Mouse (Mus musculus): ENCODE data around the gene Cep97. TPM values are rescaled to one million over a fixed set of nuclear protein-coding genes. Genes with fewer than 3 reads are reported as not detected.
"Not testable (repeated sequence)": the region's sequence is repeated elsewhere in the genome, so short reads cannot be mapped to it uniquely, and the experiment has no call there.

Gene Cep97
- polyA plus RNA-seq, 1 experiment from 2014 or later, result 23.0 TPM

DNA sequence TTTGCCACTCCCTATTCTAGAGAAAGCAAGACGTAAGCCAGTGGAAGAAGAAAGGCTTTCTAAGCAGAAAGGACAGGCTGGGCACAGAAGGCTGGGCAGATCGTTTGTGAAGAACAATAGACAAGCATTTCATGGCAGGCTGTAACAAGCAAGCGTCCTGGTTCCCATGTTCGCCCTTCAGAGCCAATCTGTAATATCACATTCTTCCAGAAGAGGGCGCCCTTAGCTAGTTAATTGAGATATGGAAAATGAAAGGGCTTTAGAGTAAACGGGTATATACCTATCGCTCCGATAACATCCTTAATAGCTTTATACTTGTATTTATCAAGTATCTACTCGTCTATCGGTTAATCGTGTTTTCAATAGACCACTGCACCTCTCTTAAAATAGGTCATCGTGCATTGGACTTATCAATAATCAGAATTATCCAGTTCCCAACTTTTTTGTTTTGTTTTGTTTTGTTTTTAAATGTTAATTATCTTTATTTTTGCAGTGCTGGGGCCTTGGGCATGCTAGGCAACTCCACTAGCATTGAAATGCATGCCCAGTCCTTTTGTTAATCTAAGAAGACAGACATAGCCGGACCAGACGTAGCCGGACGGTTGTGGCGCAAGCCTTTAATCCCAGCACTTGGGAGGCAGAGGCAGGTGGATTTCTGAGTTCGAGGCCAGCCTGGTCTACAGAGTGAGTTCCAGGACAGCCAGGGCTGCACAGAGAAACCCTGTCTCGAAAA is 16.5 kb upstream of the Cep97 start:
- ATAC-seq (ENCODE audit: low FRiP score) (peak; percentile 79), DNase-seq (ENCODE audit: low spot score) (peak; percentile 92)
- no peak overlapping the region for H3K9ac ChIP-seq (ENCODE audit: low read depth, low read length)
- H3K4me3 ChIP-seq (ENCODE audit: low read depth, low read length), result no peak overlapping the region
- no peaks in the 10 kb centered on the region for H3K36me3 ChIP-seq (ENCODE audit: control insufficient read depth, insufficient read depth, low read length)
- no peak overlapping the region for H3K27ac ChIP-seq (ENCODE audit: low read depth, low read length)
- 41% methylated on average over 19 of the region's 19 CpGs for WGBS
- no peaks in the 10 kb centered on the region for H3K9me3 ChIP-seq (ENCODE audit: control insufficient read depth, low read length)
- no peak overlapping the region for H3K4me2 ChIP-seq (replicated peaks; ENCODE audit: low read depth, low read length)
- no peaks in the 10 kb centered on the region for H3K27me3 ChIP-seq (ENCODE audit: control insufficient read depth, insufficient read depth, low read length)
- no peaks in the 10 kb centered on the region for H3K4me1 ChIP-seq (replicated peaks; ENCODE audit: control insufficient read depth, insufficient read depth, low read length)

- Histone ChIP-seq H3K4me1 (replicated peaks; ENCODE audit: control insufficient read depth, insufficient read depth, low read length) (no peaks in the 10 kb centered on the region), H3K9me3 (ENCODE audit: control insufficient read depth, low read length) (no peaks in the 10 kb centered on the region), H3K27ac (ENCODE audit: low read depth, low read length) (no peak overlapping the region), H3K4me3 (ENCODE audit: low read depth, low read length) (no peak overlapping the region), H3K27me3 (ENCODE audit: control insufficient read depth, insufficient read depth, low read length) (no peaks in the 10 kb centered on the region), H3K9ac (ENCODE audit: low read depth, low read length) (no peak overlapping the region), H3K4me2 (replicated peaks; ENCODE audit: low read depth, low read length) (no peak overlapping the region), H3K36me3 (ENCODE audit: control insufficient read depth, insufficient read depth, low read length) (no peaks in the 10 kb centered on the region)
- 72% methylated on average over 3 of the region's 3 CpGs for WGBS
- ATAC-seq (ENCODE audit: low FRiP score) (no peak), DNase-seq (ENCODE audit: low spot score) (no peak)
Measured at GRCm38 (mm10) chr16:55950462-55950861, 15.8 kb upstream of the Cep97 start.

- Histone ChIP-seq H3K36me3 (ENCODE audit: control insufficient read depth, insufficient read depth, low read length) (no peaks in the 10 kb centered on the region), H3K4me3 (ENCODE audit: low read depth, low read length) (no peak overlapping the region), H3K4me1 (replicated peaks; ENCODE audit: control insufficient read depth, insufficient read depth, low read length) (no peaks in the 10 kb centered on the region), H3K4me2 (replicated peaks; ENCODE audit: low read depth, low read length) (no peak overlapping the region), H3K9me3 (ENCODE audit: control insufficient read depth, low read length) (no peaks in the 10 kb centered on the region), H3K9ac (ENCODE audit: low read depth, low read length) (no peak overlapping the region), H3K27me3 (ENCODE audit: control insufficient read depth, insufficient read depth, low read length) (no peaks in the 10 kb centered on the region), H3K27ac (ENCODE audit: low read depth, low read length) (no peak overlapping the region)
- DNase-seq (ENCODE audit: low spot score) (no peak), ATAC-seq (ENCODE audit: low FRiP score) (no peak)
- 79% methylated on average over 7 of the region's 7 CpGs for WGBS
Measured at GRCm38 (mm10) chr16:55948963-55949362, 14.3 kb upstream of the Cep97 start.

DNA sequence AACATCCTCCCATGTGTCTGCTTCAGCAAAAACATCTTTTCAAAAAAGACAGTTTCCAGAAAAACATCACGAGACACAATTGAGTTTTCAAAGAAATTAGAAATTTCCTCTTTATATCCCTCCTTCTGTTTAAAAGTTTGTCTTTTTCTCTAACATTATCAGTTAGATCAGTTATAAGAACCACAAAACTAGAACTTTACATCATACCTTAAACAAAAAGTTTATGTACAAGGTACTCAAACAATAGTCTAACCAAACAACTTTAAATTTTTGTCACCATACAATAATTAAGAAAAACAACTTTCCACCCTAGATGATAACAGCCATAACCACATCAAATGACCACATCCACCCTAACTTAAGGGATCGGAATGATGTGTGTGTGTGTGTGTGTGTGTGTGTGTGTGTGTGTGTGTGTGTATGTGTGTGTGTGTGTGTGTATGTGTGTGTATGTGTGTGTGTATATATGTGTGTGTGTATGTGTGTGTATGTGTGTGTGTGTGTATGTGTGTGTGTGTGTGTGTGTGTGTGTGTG is 13.3 kb upstream of the Cep97 start:
- H3K27ac ChIP-seq (ENCODE audit: low read depth, low read length); H3K4me1 ChIP-seq (replicated peaks; ENCODE audit: control insufficient read depth, insufficient read depth, low read length); H3K9ac ChIP-seq (ENCODE audit: low read depth, low read length); ATAC-seq (ENCODE audit: low FRiP score); H3K27me3 ChIP-seq (ENCODE audit: control insufficient read depth, insufficient read depth, low read length); H3K4me3 ChIP-seq (ENCODE audit: low read depth, low read length); H3K9me3 ChIP-seq (ENCODE audit: control insufficient read depth, low read length); H3K36me3 ChIP-seq (ENCODE audit: control insufficient read depth, insufficient read depth, low read length); DNase-seq (ENCODE audit: low spot score); H3K4me2 ChIP-seq (replicated peaks; ENCODE audit: low read depth, low read length): not testable (repeated sequence)
- 92% methylated on average over 2 of the region's 2 CpGs for WGBS

DNA sequence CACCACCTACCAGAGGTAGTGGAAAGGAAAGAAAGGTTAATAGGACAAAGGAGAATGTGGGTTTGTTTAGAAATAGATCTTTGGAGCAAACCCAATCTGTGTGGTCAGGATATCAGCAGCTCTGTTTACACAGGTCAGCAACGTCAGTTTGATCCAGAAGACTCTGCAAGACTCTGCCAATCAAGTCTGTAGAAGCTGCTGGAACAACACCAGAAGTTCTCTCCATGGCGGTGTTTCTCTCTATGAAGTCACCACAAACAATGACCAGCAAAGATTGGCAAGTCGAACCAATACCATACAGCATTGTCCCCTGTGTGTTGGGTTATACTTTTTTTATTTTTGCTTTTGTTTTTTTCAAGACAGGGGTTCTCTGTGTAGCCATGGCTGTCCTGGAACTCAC is 12.6 kb upstream of the Cep97 start:
- Histone ChIP-seq H3K4me2 (replicated peaks; ENCODE audit: low read depth, low read length) (no peak overlapping the region), H3K36me3 (ENCODE audit: control insufficient read depth, insufficient read depth, low read length) (no peaks in the 10 kb centered on the region), H3K9ac (ENCODE audit: low read depth, low read length) (no peak overlapping the region), H3K9me3 (ENCODE audit: control insufficient read depth, low read length) (no peaks in the 10 kb centered on the region), H3K4me3 (ENCODE audit: low read depth, low read length) (no peak overlapping the region), H3K27ac (ENCODE audit: low read depth, low read length) (no peak overlapping the region), H3K4me1 (replicated peaks; ENCODE audit: control insufficient read depth, insufficient read depth, low read length) (no peaks in the 10 kb centered on the region), H3K27me3 (ENCODE audit: control insufficient read depth, insufficient read depth, low read length) (no peaks in the 10 kb centered on the region)
- no peak for DNase-seq (ENCODE audit: low spot score)
- WGBS, result 81% methylated on average over 3 of the region's 3 CpGs
- ATAC-seq (ENCODE audit: low FRiP score), result no peak

GRCm38 (mm10) chr16:55940781-55941180 is 6.1 kb upstream of the Cep97 start:
- H3K4me3 ChIP-seq (ENCODE audit: low read depth, low read length), result no peak overlapping the region
- no peak overlapping the region for H3K27ac ChIP-seq (ENCODE audit: low read depth, low read length)
- DNase-seq (ENCODE audit: low spot score) (no peak), ATAC-seq (ENCODE audit: low FRiP score) (no peak)
- H3K9ac ChIP-seq (ENCODE audit: low read depth, low read length), result no peak overlapping the region
- no peaks in the 10 kb centered on the region for H3K36me3 ChIP-seq (ENCODE audit: control insufficient read depth, insufficient read depth, low read length)
- 90% methylated on average over 4 of the region's 4 CpGs for WGBS
- no peaks in the 10 kb centered on the region for H3K27me3 ChIP-seq (ENCODE audit: control insufficient read depth, insufficient read depth, low read length)
- no peaks in the 10 kb centered on the region for H3K4me1 ChIP-seq (replicated peaks; ENCODE audit: control insufficient read depth, insufficient read depth, low read length)
- no peak overlapping the region for H3K4me2 ChIP-seq (replicated peaks; ENCODE audit: low read depth, low read length)
- no peaks in the 10 kb centered on the region for H3K9me3 ChIP-seq (ENCODE audit: control insufficient read depth, low read length)

DNA sequence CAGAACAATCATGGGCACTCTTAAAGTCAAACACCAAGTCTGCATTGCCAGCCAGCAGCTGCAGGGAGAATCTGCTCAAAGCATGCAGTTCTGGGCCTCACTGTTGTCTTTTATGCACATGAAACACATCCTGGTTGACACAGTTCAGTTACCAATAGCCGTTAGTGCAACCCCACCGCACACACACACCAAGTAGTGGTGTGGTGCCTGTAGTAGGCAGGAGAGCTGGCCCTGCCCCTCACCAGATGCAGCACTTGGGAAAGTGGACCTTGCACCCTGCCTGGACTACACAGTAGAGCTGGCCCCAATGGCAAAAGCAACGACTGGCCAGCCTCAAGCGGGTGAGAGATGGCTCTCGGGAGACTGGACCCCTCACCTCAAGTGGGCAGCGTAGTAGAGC is 5.0 kb upstream of the Cep97 start:
- no peak overlapping the region for H3K4me2 ChIP-seq (replicated peaks; ENCODE audit: low read depth, low read length)
- H3K9ac ChIP-seq (ENCODE audit: low read depth, low read length), result no peak overlapping the region
- H3K36me3 ChIP-seq (ENCODE audit: control insufficient read depth, insufficient read depth, low read length), result no peaks in the 10 kb centered on the region
- no peak for DNase-seq (ENCODE audit: low spot score)
- H3K9me3 ChIP-seq (ENCODE audit: control insufficient read depth, low read length), result no peaks in the 10 kb centered on the region
- no peaks in the 10 kb centered on the region for H3K27me3 ChIP-seq (ENCODE audit: control insufficient read depth, insufficient read depth, low read length)
- no peak overlapping the region for H3K27ac ChIP-seq (ENCODE audit: low read depth, low read length)
- WGBS, result 90% methylated on average over 6 of the region's 6 CpGs
- ATAC-seq (ENCODE audit: low FRiP score), result no peak
- no peak overlapping the region for H3K4me3 ChIP-seq (ENCODE audit: low read depth, low read length)
- H3K4me1 ChIP-seq (replicated peaks; ENCODE audit: control insufficient read depth, insufficient read depth, low read length), result no peaks in the 10 kb centered on the region

DNA sequence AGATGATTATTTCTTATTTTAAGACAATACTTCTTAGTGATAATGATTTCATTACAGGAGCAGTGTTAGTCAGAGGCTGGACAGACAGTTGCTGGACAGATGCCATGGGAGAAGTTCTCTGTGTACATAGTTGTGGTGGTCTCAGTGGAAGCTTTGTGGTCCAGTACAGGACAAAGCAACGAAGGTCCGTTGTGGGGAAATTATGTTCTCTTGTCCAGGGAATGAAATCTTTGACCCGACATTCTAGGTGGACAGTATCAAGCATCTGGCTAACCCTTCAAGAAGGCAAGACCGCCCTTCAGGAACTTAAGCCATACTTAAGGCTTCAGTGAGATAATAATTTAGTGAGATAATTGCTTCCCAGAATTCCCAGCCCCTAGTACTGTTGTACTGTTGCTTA is 4.1 kb upstream of the Cep97 start:
- Histone ChIP-seq H3K9me3 (ENCODE audit: control insufficient read depth, low read length) (no peaks in the 10 kb centered on the region), H3K4me1 (replicated peaks; ENCODE audit: control insufficient read depth, insufficient read depth, low read length) (no peaks in the 10 kb centered on the region), H3K27me3 (ENCODE audit: control insufficient read depth, insufficient read depth, low read length) (no peaks in the 10 kb centered on the region), H3K4me2 (replicated peaks; ENCODE audit: low read depth, low read length) (no peak overlapping the region), H3K36me3 (ENCODE audit: control insufficient read depth, insufficient read depth, low read length) (no peaks in the 10 kb centered on the region), H3K9ac (ENCODE audit: low read depth, low read length) (no peak overlapping the region), H3K27ac (ENCODE audit: low read depth, low read length) (no peak overlapping the region), H3K4me3 (ENCODE audit: low read depth, low read length) (no peak overlapping the region)
- ATAC-seq (ENCODE audit: low FRiP score) (no peak), DNase-seq (ENCODE audit: low spot score) (no peak)
- WGBS, result 77% methylated on average over 4 of the region's 4 CpGs

DNA sequence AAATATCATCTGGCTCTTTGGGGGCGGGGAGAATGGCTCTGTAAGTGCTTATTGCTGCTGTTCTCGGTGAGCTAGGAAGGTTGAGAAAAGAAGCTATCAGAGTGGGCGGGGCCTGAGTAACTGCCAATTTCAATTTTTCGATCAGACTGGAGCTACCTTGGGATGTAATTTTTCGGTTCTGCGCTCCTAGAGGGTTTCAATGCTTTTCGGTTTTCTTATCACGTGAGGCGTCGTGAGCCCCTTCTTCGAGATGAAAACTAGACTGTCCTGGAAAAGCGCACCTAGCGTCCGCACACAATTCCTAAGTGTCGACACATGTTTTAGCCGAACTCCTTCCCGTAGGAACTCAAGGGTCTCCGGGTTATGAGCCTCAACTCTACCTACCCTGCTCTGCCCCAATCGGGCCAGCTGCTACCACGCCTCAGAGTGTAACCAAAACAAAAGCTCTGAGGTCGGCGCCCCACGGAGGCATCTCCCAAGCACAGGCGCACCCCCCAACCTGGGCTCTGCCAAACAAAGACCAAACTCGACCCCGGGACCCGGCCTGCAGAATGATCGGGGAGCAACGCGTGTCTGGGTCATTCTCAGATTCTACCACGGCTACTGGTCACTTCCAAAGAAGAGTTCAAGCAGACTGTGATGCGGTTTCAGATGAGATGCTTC is 843 bp downstream of the Cep97 start:
- no peaks in the 10 kb centered on the region for H3K9me3 ChIP-seq (ENCODE audit: control insufficient read depth, low read length)
- no peaks in the 10 kb centered on the region for H3K27me3 ChIP-seq (ENCODE audit: control insufficient read depth, insufficient read depth, low read length)
- WGBS, result 2% methylated on average over 32 of the region's 32 CpGs
- H3K27ac ChIP-seq (ENCODE audit: low read depth, low read length), result peak overlapping the region; percentile 69
- peak; percentile 65 for DNase-seq (ENCODE audit: low spot score)
- peak overlapping the region; percentile 72 for H3K9ac ChIP-seq (ENCODE audit: low read depth, low read length)
- peak overlapping the region; percentile 74 for H3K4me3 ChIP-seq (ENCODE audit: low read depth, low read length)
- peak; percentile 73 for ATAC-seq (ENCODE audit: low FRiP score)
- peaks cover 2% of the 10 kb centered on the region; the same call in 1 of the 2 replicates for H3K36me3 ChIP-seq (ENCODE audit: control insufficient read depth, insufficient read depth, low read length)
- no peaks in the 10 kb centered on the region for H3K4me1 ChIP-seq (replicated peaks; ENCODE audit: control insufficient read depth, insufficient read depth, low read length)
- H3K4me2 ChIP-seq (replicated peaks; ENCODE audit: low read depth, low read length), result peak overlapping the region; percentile 64
